Mouse (Mus musculus): ENCODE measurements around the gene Ifrd1.
"Not testable (repeated sequence)": the region's sequence is repeated elsewhere in the genome, so short reads cannot be mapped to it uniquely, and the experiment has no call there.

Ifrd1 gene

DNA sequence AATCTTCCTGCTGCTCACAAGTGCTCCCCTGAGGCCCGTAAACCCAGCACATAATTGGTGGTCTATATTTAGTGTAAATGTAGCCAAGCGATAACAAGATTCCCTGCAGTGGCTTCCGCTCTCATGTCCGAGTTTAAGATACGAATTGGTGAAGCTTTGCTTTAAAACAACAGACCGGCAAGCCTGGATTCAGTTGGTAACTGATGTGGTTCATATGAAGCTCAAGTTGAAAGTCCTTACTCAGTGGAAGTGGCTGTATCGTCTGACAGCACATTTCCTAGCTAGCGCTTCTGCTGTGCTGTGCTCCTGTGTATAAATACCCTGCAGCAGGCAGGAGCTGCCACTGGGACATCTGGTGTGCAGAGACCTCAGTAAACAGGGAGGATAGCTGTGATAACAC is 49.0 kb downstream of the Ifrd1 start, which contains the start of gene Lsmem1:
Gene Lsmem1 (minus strand): TSS at position 189 of the 400 bp plus-strand sequence.
- peak; percentile 37 for DNase-seq (ENCODE audit: low read depth, low spot score)

DNA sequence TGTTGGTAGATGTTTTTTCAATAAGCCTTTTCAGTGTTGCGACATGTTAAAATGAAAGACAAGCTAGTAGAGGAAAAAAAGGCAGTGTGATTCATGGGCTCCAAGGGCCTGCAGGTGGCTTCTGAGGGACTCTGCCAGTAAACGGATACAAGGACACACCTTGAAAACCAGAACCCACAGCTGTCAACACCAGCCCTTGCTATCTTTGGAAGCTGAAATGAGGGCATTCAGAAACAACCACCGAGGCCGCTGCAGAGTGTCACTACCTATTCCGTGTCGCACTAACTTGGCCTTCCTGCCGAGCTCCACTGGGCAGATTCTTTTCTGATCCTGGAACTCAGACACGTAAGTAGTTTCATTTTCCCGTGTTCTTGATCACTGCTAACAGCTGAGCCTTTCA is 49.9 kb downstream of the Ifrd1 start:
- DNase-seq (ENCODE audit: low read depth, low spot score), result peak; percentile 41

DNA sequence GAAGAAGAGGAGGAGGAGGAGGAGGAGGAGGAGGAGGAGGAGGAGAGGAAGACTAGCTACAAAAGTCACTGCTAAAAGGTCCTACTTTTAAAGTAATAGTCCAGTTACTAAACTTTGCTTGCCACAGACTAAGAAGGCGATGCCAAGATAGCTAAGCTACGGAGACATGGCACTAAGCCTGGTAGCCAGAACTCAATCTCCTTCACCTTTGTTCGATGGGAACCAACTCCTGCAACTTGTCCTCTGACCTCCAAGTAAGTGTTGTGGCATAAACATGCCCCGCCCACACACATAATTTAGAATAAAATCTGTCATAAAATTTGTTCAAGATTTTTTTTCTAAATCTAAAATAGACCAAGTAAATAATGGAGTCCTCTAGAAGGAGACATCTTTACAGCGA is 50.3 kb downstream of the Ifrd1 start:
- no peak for DNase-seq (ENCODE audit: low read depth, low spot score)

DNA sequence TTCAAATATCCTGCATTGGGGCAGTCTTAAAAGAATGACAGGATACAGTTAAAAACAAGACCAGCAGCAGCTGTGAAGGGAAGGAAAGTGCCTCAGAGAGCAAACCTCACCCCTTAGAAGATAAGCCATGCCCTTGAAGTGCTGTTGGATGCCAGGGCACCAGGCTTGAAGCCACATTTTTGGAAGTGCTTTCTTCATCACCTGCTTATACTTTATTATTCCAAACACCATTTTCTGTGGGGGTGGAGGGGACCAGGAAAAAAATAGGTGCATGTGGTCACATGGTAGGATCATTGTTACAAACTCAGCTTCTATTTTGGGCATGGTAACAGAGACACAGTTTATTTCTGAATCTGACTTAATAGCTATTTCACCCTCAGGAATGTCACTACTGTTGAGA is 50.8 kb downstream of the Ifrd1 start:
- no peak for DNase-seq (ENCODE audit: low read depth, low spot score)

DNA sequence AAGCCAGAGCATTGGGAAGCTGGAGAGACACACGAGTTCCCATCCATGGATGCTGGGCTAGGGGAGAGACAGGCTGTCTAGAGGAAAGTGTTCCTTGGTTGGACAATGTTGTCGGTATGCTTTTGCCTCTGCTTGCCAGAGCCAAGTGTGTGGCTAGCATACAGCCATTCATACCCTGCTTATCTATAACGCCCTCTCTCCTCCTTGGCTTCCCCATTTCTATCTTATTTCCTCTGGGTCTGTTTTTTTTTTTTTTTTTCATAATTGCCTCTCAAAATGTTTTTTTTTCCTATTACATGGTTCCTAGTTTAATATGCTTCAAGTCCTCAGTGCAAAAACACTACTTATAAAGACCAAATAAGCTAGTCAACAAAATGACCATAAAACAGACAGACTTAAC is 62.8 kb downstream of the Ifrd1 start:
- DNase-seq (ENCODE audit: low read depth, low spot score), result no peak

DNA sequence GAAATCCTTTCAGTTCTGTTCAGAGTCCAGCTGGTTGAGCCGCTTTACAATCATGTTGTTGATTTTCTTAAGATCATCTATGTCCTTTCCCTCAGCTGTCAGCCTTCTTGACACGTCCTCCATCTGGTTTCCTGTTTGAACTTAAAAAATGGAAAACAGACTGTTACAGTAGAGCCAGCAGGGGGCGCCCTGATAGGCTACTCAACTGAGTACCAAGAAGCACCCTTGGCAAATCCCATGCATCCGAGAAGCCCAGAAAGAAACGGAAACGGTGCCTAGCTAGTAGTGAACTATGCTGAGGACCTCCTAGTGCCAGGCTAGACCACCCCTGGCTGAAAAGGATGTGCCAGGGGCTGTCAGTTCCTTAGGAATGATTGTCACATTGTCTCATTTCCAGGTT is 71.2 kb downstream of the Ifrd1 start:
- DNase-seq (ENCODE audit: low read depth, low spot score), result peak; percentile 71

DNA sequence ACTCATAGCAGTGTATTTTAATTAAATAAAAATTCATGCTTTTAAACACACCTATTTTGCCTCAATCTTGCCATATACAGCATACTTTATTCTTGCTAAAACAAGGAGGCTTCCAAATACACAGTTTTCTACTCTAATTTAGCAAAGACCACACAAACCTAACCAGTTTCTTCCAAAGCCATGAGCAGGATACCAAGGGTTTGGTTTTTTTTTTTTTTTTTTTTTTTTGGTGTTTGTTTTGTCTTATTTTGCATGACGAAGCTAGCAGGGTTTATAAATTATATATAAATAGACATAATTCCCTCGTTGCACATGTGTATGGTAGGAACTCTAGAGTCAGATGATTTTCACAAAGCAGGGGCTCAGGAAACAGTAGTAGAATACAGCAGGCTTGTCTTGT is 72.1 kb downstream of the Ifrd1 start:
- DNase-seq (ENCODE audit: low read depth, low spot score), result no peak

DNA sequence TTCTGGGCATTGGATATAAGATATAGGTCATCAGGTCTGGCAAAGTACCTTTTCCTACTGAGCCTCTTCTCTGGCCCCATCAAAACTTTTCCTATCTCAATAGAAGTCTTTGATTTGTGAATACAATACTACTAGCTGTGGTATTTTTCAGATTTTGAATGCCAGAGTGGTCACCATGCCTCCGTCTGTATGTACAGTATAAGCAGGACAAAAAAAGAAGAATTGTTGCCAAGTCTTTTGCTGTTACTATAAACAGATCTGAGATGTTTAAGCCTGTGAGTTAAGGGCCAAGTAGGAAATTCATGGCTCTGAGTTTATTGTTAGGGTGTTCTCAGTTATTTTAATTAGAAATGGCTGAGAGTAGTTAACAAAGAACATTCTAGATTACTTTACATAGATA is 73.1 kb downstream of the Ifrd1 start:
- not testable (repeated sequence) for DNase-seq (ENCODE audit: low read depth, low spot score)

DNA sequence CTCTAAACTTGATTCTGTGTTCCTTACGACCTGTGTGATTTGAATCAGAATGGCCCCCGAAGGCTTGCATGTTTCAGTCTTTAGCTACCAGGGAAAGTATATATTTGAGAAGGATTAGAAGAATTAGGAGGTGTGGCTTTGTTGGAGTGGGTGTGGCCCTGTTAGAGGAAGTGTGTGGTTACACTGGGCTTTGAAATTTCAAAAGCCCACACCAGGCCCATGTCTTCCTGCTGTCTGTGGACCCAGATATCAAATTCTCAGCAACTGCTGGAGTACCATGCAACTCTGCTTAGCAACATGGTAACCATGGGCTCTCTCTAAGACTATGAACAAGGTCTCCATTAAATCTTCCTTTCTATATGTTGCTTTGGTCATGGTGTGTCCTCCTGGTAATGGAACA is 76.7 kb downstream of the Ifrd1 start:
- DNase-seq (ENCODE audit: low read depth, low spot score), result peak; percentile 6

DNA sequence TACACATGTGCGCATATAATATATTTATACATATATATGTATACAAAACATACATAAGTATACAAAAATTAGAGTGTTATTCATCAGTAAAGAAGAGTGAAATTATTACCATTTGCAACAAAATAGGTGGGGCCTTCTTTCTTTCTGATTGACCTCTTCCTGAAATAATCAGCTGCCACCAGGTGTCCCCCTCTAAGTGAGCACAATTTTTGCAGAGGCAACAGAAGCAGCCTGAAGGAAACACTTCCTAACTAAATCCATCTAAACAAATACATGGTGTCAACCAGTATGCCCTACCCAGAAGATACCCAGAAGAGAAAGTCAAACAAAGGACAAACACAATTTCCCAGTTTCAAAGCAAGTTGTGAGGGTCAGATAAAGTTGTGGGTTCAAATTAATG is 78.6 kb downstream of the Ifrd1 start:
- no peak for DNase-seq (ENCODE audit: low read depth, low spot score)

DNA sequence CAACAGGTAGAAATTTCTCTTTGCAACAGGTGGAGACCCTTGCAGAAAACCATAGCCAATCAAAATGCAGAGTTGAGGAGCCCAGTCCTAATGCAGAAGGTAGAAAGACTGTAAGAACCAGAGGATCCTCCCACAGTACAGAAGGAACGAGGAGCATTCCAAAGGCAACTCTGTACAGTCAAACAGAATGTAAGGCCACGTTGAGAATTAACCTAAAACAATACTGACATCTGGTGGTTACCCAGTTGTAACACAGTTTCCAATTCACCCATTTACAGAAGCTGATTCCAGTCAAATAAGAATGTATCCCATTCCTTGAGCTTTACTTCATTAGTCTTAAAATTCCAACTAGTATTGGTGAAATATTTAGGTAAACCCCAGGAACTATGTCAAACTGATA is 83.7 kb downstream of the Ifrd1 start:
- DNase-seq (ENCODE audit: low read depth, low spot score), result peak; percentile 51

DNA sequence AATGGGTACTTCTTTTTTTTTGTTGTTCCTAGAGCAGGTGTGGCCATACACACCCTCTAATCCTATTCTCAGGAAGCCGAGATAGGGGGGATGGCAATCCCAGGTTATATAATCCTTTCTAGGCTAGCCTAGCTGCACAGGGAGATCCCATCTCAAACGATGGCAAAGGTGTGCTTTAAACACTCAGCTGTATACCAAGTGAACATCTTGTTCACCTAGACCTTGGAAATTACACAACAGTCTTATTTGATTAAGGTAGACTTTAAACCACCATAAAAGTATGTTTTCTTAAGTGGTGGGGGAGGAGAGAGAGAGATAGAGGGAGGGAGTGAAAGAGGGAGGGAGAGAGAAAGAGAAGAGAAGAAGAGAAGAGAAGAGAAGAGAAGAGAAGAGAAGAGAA is 87.5 kb downstream of the Ifrd1 start:
- no peak for DNase-seq (ENCODE audit: low read depth, low spot score)

DNA sequence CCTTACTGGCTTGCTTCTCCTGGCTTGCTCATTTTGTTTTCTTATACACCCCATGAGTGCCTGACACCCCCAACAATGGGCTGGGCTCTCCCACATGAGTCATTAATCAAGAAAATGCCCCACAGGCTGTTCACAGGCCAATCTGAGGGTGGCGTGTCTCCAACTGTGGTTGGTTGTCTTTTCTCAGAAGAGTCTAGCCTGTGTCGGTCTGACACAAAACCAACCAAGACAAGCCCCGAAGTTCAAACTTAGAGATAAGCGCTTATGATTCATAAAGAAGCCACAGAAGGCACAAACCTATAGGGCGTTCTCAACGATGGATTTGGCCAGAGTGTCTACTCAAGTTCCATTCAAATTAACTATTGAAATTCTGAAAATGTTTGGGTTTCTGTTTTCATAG is 94.1 kb downstream of the Ifrd1 start:
- no peak for DNase-seq (ENCODE audit: low read depth, low spot score)

DNA sequence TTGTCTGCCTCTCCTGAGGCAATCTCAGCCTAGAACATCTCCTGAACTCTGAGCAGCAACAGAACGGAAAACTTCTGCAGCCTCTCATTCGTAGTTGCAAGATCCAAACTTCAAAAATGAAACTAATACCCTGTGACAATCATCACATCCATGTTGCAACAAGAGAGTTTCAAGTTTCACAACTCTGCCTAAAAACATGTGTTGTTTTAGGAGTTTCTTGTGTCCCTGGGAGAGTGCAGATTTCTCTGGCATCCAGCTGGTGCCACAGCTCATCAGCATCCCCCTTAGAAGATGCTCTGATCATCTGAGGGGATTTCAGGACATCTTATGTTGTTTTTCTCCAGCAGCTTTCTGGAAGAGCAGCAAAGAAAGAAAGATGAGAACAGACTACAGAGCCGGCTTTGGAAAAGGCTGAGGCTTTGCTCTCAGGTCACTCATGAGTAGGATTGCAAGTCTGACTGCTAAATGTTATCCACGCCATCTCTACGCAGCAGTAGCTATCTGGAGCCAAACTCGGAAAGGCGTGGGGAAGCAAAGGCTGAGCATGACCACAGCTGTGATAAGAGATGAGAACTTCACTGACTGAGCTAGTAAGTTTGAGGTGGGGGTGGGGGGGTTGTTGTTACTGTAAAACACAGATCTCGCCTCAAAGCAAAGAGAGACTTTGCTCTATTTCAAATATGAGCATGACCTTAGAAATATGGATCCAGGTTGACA is 95.8 kb downstream of the Ifrd1 start:
- DNase-seq (ENCODE audit: low read depth, low spot score), result no peak
